Mouse (Mus musculus): ENCODE results near the gene Dgcr2. TPM values are rescaled to one million over a fixed set of nuclear protein-coding genes. Genes with fewer than 3 reads are reported as not detected.

Gene Dgcr2
- total RNA-seq (2021): 10 to 100 TPM; 56.7 to 68.6 TPM
- long read RNA-seq, experiment 1, full-length matches to known transcripts: 48 of 55 reads
- long read RNA-seq, experiment 1, partial matches to known transcripts: 3 of 55 reads
- long read RNA-seq, experiment 1, other reads (novel, unspliced or antisense): 4 of 55 reads
- long read RNA-seq, experiment 2, full-length matches to known transcripts: 43 of 80 reads
- long read RNA-seq, experiment 2, partial matches to known transcripts: 6 of 80 reads
- long read RNA-seq, experiment 2, other reads (novel, unspliced or antisense): 31 of 80 reads

DNA sequence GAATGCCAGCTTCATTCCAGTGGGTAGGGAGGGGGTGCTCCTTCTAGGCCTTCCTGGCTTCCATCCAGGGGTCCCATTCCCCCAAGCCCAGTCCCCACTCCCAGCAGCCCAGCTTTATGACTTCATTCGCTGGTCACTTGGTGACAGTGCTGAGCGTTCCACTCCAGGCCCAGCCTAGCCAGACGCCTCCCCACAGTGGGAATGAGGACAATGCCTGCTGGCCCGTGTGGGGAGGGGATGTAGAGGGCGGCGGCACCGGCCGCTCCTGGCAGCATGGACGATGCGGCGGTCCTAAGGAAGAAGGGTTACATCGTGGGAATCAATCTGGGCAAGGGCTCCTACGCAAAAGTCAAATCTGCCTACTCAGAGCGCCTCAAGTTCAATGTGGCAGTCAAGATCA lies at the start of gene Dgcr2, which contains the start of gene Tssk2:
Dgcr2 (minus strand) TSS at position 101 of the 400 bp plus-strand sequence.
Tssk2 (plus strand) TSS at position 176 of the 400 bp plus-strand sequence.
- DNase-seq (ENCODE audit: low spot score in 2 of 2): no peak

DNA sequence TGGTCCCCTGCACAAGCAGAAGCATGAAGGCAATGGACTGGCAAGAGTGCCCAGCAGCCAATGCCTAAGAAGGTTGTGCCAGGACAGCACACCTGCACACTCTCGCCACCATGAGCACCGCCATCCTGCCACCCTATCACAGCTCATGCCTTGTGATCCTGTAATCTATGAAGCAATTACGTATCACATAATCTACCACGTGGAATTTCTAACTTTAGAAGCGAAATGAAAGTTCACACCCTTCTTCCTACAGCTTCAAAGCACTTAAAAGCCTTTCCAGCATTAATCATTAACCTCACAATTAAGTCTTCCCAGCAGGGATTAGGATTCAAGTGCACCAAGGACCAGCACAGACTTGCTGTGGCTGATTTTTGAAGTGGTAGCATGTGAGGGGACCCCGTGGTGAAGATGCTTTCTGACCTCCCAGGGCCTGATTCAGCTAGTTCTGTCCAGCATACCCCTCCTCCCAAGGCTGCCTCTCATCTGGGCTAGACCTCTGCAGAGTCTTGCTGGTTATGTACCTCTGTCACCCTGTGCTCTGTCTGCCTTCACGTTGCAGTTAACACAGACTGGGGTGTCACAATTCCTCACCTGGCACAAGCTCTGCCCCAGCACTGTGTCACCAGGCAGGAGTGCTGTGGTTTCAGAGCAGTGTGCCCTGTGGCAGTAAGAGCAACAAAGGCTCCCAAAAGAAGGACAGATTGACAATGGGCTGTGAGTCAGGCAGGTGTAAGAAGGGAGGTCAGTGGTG lies 46.9 kb upstream of the Dgcr2 start:
- DNase-seq (ENCODE audit: low spot score in 2 of 2): no peak

DNA sequence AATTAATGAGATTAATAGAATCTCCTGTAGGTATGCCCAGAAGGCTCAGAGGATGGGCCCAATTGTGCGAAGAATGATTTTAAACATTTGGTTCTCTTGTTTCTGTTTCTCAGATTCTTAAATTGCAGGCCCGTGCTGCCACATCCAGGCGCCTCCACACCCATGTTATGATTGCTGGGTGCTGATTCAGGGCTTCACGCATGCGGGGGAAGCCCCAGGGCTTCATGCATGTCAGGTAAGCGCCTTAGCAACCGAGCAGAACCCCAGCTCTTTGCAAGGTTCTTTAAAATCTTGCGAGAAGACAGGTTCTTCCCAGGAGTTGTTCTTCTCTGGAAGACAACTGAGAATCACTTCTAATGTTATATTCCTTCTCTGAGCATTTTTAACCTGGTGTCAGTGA lies 45.1 kb upstream of the Dgcr2 start:
- DNase-seq (ENCODE audit: low spot score in 2 of 2): no peak

DNA sequence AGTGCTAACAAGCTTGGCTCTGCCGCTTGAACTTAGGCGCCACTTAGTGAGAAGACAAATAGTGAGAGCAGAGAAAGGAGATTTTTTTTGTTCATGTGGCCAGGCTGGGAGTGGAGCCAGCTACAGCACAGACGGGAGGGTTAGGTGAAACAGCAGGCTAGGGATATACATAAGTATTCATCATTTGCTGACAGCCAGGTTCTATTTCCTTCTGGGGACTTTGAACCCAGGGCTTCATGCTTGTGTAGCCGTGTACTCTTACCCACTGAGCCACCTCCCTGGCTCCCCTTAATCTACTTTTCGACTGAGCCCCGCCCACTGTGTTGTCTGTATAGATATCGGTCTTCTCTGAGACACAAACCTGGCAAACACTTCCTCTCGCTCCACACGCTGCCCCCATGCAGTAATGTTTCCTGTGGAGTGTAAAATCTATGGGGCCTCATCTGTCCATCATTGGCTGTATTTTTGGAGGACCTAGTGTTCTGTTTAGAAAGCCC lies 40.9 kb upstream of the Dgcr2 start:
- no peak for DNase-seq (ENCODE audit: low spot score in 2 of 2)

DNA sequence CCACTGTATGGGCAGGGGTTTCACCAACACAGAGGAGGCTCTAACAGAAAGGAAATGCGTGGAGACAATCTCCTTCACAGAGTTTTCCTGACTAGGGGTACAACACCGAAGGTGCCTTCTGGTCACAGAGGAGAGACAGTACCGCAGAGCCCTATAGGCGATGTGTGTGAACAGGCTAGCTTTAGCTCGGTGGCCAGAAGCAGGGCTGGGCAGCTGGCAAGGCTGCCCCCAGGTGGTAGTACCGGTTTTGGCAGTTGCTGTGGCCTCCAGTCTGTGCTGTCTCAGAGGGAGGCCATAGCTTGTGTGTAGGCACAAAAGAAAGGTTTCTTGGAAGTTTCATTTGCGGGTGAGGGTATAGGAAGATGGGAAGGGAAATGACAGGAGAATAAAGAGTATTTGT lies 40.5 kb upstream of the Dgcr2 start:
- DNase-seq (ENCODE audit: low spot score in 2 of 2): peak; percentile 55 to 66

DNA sequence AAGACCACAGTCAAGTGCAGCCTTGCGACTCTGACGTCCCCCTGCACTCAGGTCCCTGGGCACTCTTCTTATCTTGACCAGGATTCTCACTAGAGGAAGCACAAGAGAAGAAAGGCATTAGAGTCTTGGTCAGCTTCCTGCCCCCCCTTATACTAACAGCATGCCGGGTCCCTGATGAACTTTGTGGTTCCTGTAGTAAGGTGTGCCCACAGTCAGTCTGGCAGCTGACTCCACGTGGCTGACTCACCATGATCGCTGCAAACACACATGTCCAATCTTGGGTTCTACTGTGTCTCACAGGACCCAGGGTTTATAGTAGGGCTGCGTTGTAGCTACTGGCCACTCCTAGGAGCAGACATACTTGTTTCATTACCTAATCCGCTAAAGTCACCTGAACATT lies 39.8 kb upstream of the Dgcr2 start:
- DNase-seq (ENCODE audit: low spot score in 2 of 2): no peak

DNA sequence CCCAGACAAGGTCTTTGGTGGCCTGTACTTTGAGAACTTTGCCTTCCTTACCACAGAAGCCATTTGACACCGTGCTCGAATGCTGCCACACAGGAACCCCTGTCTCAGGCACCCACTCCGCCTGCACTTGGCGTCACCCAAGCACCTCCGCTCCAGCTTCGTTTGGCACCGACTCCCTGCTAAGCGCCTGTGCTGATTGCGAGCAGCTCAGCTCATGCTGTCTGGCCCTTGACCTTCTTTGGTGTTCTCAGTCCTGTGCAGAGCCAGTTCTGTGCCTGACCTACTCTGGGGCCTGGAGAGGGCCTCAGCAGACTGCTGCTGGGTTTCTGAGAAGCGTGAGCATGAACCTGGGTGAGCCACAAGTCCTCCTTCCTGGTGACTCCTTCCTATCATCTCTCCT lies 38.4 kb upstream of the Dgcr2 start:
- no peak for DNase-seq (ENCODE audit: low spot score in 2 of 2)

DNA sequence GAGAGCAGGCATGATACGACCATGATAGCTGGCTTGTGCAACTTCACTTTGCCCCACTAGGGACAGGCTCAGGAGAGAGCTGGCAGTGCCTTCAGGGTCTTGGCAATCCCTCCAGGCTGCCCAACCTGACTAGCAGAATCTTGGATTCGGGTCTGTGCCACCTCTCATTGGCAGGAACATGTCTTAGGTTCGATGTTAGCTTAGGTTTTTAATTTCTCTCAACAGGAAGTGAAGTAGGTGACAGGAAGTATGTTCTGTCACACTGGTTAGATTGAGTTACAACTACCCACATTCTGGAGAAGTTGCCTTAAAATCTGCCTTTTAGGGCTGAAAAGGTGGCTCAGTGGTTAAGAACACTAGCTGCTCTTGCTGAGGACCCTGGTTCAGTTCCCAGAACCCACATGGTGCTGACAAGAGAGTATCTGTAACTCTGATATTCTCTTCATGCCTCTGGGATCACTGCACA lies 36.1 kb upstream of the Dgcr2 start:
- no peak for DNase-seq (ENCODE audit: low spot score in 2 of 2)

DNA sequence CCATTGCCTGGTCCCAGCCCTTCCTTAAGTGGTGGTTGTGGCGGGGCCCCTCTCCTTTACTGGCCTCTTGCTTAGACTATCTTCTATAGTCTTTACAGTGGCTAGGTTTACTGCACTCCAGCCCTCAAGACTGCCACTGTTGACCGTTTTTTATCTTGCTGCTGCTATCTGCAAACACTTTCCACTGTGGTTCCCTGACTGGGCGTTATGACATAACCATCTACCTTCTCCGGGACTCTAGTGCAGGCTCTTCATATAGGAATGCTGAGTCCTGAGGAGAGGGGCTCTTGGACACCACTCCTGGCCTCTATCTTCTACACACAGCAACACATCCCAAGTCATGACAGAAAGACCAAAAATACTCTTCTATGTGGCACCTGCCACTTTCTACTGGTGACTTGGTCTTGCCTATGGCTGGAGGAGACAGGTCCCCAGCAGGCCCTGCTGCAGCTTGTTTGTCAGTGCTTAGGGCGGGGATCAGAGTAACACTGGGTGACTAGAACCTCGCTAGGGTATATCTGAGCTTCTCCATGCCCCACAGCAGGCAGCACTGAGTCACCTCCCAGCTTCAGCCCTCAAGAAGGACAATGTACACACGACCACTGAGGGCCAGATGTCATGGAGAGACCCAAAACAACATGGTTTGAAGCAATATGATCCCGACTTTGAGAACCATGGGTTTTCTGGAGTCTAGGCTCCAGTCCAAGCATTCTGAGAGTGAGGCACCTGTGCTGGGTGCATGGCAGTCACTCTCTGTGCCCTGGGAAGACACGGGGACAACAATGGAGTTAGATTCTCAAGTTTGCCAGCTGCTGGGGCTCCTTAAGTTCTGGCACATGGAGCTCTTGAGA lies 35.5 kb upstream of the Dgcr2 start:
- DNase-seq (ENCODE audit: low spot score in 2 of 2): no peak

DNA sequence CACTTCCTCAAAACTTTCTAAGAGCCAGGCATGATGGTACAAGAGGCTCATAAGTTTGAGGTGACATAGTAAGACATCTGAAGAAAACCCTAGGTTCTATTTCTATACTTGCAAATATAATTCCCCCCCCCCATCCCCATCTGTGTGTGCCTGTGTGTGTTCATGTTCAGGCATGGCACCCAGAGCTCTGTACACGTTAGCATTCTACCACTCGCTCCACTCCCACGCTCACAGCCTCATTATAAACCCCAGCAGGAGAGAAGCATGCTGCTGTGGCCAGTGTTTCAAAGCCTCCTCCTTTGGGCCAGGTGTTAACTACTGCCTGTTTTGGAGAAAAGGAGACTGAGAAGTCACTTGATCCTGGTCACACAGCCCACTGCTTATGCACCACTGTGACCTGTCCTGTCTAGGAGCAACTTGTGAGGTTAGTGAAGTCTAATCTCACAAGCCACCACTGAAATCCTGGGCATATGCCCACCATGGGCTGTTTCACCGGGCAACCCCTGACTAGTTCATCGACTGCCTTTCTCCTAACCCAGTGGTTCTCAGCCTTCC lies 33.6 kb upstream of the Dgcr2 start:
- DNase-seq (ENCODE audit: low spot score in 2 of 2): no peak

DNA sequence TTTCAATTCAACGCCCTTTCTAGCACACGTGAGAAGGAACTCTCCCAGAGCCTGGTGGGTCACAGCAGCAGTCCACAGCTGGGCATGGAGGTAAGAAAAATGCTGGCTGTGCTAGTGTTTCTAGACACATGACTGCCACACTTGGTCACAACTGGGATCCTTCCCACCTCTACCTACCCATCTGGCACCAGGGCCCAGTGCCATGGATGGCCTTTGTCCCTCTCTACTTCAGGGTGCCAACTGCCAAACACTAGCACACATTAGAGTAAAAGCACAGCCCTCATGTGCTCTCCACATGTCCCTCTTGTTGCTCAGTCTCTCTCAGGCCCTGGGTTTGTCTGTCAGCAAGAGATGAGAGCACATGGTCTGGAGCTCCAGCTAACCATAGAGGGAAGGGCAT lies 31.3 kb upstream of the Dgcr2 start:
- no peak for DNase-seq (ENCODE audit: low spot score in 2 of 2)

DNA sequence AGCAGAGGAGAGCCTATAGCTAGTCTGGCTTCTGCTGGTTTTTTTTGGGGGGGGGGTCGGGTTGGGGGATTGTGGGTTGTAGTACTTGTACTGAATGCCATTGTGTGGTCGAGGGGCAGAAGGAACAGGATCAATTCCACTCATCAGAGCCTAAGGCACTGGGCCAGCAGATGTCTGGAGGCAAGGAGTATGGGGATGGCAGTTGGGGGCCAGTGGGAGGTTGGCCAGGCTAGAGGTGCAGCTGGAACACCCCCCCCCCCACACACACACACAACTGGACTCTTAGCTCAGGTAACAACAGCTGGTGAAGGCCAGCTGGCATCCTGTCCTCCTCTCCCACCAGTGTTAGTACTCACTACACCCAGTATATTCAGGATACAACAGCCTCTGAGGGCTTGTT lies 30.8 kb upstream of the Dgcr2 start:
- no peak for DNase-seq (ENCODE audit: low spot score in 2 of 2)

DNA sequence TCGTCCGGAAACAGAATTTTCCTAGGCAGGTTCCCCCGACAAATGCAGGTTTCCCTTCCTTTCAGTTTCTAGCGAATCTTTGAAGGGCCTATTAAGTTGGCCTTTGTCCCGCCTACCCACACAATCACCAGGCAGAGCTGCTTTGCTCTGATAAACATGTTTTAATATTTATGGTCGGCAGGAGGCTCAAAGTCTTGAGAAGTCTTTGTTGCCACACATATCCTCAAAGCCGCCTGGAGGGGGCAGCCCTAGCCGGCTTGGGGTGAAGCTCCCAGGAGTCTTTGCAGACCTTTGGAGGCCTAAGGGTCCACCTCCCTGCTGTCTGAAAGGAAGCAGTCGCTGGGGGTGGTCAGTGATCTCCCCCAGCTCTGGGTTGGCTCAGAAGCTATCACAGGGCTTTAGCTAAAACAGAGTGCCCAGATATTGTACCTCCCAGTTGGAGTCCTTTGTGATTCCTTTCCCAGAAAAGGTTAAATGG lies 30.3 kb upstream of the Dgcr2 start:
- DNase-seq (ENCODE audit: low spot score in 2 of 2): peak; percentile 46 to 48

DNA sequence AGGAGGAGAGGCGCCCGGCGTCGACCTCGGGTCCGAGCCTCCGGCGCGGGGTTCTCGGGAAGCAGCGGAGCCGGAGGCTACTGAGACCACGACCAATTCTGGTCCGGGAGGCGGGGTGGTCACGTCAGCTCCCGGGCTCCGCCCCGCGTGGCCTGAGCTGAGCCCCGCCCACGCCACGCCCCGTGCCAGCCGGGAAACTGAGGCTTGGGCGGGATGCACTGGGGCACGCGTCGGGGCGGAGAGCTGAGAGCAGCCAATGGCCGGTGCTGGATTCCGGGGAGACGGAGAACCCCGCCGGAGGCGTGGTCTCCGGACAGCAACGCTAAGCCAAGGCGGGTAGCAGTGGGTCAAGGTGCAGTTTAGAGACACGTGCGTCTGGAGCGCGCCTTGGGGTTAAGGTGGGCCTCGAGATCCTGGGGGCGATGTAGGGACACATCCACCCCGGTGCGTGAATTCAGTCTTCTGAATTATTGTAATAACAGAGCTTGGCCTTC lies 29.8 kb upstream of the Dgcr2 start, which contains the start of gene Slc25a1:
Slc25a1 (minus strand) TSS at position 133 of the 494 bp plus-strand sequence.
- peak; percentile 81 to 87 for DNase-seq (ENCODE audit: low spot score in 2 of 2)

DNA sequence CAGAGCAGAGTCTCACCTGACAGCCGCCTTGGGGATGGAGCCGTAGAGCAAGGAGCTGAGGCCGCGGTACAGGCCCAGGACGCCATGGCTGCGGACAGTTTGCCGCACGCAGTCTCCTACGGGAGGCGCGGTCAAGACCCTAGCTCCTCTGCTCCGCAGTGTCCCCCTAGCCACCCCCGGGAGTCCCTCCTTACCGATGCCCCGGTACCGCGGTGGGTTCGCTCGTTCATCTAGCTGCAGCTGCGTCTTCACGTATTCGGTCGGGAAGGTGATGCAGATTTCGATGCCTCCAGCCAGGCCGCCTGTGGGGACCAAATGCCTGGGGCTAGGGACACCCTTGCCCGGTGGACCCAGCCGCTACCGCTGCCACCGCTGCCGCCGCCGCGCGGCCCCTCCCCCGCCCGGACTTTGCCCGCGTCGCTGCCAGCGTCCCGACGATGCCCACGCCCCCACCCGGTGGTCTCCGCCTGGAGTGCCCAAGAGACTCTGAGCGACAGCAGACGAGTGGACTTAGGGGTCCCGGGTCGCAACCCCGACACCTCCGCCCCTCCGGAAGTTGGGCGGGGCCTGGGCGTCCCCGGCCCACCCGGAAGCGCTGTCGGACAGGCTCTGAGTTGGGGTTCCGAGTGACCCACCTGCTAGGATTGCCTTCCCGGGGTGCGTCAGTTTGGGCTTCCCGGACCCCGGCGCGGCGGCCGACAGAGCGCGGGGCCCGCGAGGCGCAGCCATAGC lies 29.2 kb upstream of the Dgcr2 start:
- DNase-seq (ENCODE audit: low spot score in 2 of 2): peak; percentile 36 to 52

DNA sequence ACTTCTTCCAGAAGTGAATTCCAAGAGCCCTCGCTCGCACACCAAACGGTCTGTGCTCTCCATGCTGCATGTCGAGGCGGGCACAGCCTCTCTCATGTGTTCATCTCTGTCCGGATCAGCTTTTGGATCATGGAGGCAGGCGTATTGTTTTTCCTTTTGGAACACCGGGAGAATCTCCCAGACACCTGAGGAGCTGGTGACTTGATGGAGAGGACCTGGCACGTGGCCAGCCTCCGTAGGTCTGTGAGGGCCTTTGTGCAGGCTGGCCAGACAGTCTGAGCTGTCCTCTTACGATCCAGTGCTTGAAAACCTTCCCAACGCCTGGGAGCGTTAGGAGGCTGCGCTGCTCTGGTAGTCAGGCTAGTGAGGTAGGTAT lies 23.8 kb upstream of the Dgcr2 start:
- no peak for DNase-seq (ENCODE audit: low spot score in 2 of 2)

DNA sequence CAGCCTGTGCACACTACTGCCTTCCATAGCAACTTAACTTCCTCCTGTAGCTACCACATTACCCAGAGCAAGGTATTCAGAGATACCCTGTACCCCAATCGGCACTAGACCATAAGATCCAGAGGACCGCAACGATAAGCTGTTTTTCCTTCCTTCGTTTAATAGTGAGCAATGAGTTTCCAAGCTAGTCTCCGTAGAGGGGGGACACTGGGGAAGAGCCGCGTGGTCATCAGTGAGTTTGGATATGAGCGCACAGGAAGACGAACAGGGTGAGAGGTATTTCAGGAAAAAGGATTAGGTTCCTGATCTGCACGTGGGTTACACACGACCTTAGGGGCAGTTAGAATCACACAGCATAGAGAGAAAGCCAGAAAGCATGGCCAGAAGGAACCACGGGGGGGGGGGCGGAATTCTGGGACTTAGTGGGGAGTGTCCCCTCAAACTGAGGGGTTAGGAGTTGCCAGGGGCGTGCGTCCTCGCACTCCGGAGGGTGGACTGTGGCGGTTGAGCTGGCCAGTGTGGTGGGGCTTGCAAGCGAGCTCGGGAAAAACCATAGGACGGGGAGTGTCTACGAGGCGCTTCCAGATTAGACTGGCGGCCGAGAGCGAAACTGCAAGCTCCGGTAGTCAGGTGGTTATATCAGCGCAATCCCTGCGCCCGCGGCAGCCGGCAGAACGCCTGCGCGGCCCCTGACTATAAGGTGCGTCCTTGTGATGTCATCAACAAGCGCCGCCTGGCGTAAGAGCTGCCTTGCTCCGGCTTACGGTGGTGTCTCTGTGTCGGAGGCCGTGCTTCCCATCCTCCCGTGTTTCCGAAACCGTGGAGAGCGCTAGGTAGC lies 23.2 kb upstream of the Dgcr2 start:
- peak; percentile 94 for DNase-seq (ENCODE audit: low spot score in 2 of 2)

DNA sequence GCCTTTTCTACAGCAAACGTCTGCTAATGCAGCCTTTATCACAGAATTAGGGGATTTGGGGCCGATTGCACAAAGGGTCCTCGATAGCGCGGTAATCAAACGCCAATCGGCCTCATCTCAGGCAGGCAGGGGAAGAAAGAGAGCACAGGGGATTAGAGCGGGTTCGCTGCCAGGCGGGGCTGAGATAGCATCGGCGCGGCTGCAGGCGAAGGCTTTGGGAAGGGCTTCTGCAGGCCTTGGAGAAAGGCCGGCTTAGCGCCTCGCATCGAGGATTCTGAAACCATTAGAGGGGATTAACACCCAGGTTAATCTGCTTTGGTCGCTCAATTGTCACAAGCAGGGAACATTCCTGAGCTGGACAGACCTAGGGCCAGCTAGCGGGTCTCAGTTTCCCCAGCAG lies 22.2 kb upstream of the Dgcr2 start:
- DNase-seq (ENCODE audit: low spot score in 2 of 2): no peak
